Mouse (Mus musculus): ENCODE results near the gene Lars2. TPM values are rescaled to one million over a fixed set of nuclear protein-coding genes. Genes with fewer than 3 reads are reported as not detected.

The Lars2 gene
- polyA plus RNA-seq, 1 experiment from 2014 or later = 1,510 TPM

DNA sequence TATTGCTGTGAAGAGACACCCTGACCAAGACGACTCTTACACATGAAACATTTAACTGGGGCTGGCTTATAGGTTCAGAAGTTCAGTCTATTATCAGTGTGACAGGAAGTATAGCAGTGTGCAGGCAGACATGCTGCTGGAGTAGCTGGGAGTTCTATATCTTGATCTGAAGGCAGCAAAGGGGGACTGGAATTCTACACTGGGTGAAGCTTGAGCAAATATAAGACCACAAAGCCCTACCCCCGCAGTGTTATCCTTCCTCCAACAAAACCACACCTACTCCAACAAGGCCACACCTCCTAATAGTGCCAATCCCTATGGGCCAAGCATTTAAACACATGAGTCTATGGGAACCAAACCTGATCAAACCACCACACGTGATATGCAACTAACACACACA, 85.0 kb downstream of the Lars2 start:
- H3K9me3 ChIP-seq (replicated peaks; ENCODE audit: control insufficient read depth, low read length) = no peaks in the 10 kb centered on the region
- no peak overlapping the region for H3K4me3 ChIP-seq (ENCODE audit: low read depth, low read length)
- no peaks in the 10 kb centered on the region for H3K4me1 ChIP-seq (ENCODE audit: control insufficient read depth, insufficient read depth, low read length)
- WGBS = 79% methylated on average over 3 of the region's 3 CpGs
- H3K9ac ChIP-seq (ENCODE audit: low read length) = no peak overlapping the region
- ATAC-seq = no peak
- no peaks in the 10 kb centered on the region for H3K27me3 ChIP-seq (replicated peaks; ENCODE audit: control insufficient read depth, insufficient read depth, low read length)
- peaks cover 30% of the 10 kb centered on the region for H3K36me3 ChIP-seq (ENCODE audit: control insufficient read depth, insufficient read depth, low read length)
- H3K4me2 ChIP-seq (ENCODE audit: low read length) = no peak overlapping the region
- H3K27ac ChIP-seq (ENCODE audit: low read depth, low read length) = no peak overlapping the region
- no peak for DNase-seq (ENCODE audit: low spot score)

DNA sequence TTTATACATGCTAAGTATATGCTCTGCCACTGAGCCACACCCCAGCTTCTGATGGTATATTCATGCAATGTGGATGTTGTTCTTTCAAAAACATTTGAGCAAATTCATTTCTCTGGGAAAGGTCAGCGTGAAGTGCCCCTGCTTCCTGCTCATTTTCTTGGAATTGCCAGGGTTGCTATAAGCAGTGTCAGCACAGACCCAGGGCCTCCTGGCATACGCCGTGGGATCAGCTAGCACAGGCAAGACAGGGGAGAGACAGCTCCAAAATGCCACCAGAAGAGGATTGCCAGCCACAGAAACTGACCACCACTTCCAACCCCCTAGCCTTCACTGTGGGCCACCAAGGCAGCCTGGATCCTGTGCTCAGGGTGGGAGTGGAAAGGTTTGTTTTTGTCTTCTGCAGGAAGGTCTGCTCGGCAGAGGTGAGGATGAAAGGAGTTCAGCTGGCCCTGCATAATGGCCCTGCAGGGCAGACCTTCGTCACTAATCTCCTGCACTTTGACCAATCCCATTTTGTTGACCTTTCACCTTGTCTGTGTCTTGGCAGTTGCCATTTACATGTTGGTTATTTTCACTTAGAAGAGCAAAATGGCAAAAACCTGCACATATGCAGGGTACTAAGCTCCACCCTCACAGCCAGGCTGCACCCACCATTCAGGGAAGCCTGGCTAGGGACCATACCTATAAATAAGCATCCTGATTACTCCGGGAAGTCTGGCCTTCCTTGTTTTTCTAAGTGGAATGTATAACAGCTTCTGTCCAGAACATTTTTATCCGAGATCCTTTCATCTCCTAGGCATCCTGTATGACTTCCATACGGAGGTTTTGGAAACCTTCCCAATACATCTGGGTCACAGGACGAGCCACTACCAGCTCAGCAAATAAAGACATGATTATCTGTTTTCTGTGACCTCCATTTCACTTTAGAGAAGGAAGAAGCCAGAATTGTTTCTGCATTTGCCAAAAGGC, 90.2 kb downstream of the Lars2 start:
- Histone ChIP-seq H3K36me3 (ENCODE audit: control insufficient read depth, insufficient read depth, low read length) (peaks cover 38% of the 10 kb centered on the region), H3K27ac (ENCODE audit: low read depth, low read length) (no peak overlapping the region), H3K4me1 (ENCODE audit: control insufficient read depth, insufficient read depth, low read length) (no peaks in the 10 kb centered on the region), H3K9me3 (replicated peaks; ENCODE audit: control insufficient read depth, low read length) (no peaks in the 10 kb centered on the region), H3K4me3 (ENCODE audit: low read depth, low read length) (no peak overlapping the region), H3K27me3 (replicated peaks; ENCODE audit: control insufficient read depth, insufficient read depth, low read length) (no peaks in the 10 kb centered on the region), H3K9ac (ENCODE audit: low read length) (no peak overlapping the region), H3K4me2 (ENCODE audit: low read length) (no peak overlapping the region)
- DNase-seq (ENCODE audit: low spot score) = no peak
- 63% methylated on average over 9 of the region's 9 CpGs for WGBS
- no peak for ATAC-seq

DNA sequence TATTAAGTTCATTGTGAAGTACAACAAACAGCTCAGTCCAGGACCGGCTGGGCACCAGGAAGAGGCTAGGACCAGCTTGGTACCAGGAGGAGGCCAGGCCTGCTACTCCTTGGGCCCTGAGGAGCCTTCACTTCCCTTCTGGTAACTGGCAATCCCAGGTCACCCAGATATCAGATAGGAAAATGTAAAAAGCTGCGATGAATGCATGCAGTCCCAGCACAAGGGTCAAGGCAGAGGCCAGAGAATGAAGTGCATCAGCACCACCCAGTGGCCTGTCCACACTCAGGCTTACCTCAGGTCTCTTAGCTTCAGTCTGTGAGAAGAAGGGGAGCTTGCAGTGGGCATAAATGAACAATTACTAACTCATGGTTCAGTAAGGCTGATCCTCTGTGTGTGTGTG, 90.9 kb downstream of the Lars2 start:
- Histone ChIP-seq H3K27ac (ENCODE audit: low read depth, low read length) (no peak overlapping the region), H3K4me3 (ENCODE audit: low read depth, low read length) (no peak overlapping the region), H3K9me3 (replicated peaks; ENCODE audit: control insufficient read depth, low read length) (no peaks in the 10 kb centered on the region), H3K4me2 (ENCODE audit: low read length) (no peak overlapping the region), H3K27me3 (replicated peaks; ENCODE audit: control insufficient read depth, insufficient read depth, low read length) (no peaks in the 10 kb centered on the region), H3K4me1 (ENCODE audit: control insufficient read depth, insufficient read depth, low read length) (no peaks in the 10 kb centered on the region), H3K9ac (ENCODE audit: low read length) (no peak overlapping the region), H3K36me3 (ENCODE audit: control insufficient read depth, insufficient read depth, low read length) (peaks cover 38% of the 10 kb centered on the region)
- WGBS = 69% methylated on average over 2 of the region's 2 CpGs
- DNase-seq (ENCODE audit: low spot score) (no peak), ATAC-seq (no peak)

DNA sequence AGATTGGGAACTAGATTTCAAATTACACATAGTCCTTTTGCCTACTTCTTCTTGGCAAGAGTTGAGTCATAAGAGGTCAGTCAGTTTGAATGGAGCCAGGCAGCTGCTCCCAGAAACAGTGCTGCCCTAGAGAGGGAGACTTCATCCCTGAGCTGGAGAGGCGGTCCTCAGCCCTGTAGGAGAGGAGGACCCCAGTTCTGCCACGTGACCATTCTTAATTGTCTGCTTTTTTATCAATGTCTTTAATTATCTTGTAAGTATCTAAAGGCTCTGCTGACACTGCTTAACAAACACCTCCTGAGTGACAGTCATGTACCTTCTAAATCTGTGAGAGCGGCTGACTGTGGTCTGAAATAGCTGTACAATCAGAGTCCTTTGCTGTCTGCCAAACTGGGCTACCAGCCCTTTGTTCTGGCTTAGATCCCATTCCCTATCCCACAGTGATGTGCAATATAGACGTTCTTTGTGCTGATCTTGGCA, 100.5 kb downstream of the Lars2 start:
- peak; percentile 64 for DNase-seq (ENCODE audit: low spot score)
- Histone ChIP-seq H3K4me2 (ENCODE audit: low read length) (no peak overlapping the region), H3K27me3 (replicated peaks; ENCODE audit: control insufficient read depth, insufficient read depth, low read length) (no peaks in the 10 kb centered on the region), H3K36me3 (ENCODE audit: control insufficient read depth, insufficient read depth, low read length) (no peaks in the 10 kb centered on the region), H3K27ac (ENCODE audit: low read depth, low read length) (peak overlapping the region; percentile 14; the same call in 1 of the 2 replicates), H3K9me3 (replicated peaks; ENCODE audit: control insufficient read depth, low read length) (no peaks in the 10 kb centered on the region), H3K4me1 (ENCODE audit: control insufficient read depth, insufficient read depth, low read length) (no peaks in the 10 kb centered on the region), H3K4me3 (ENCODE audit: low read depth, low read length) (no peak overlapping the region), H3K9ac (ENCODE audit: low read length) (no peak overlapping the region)
- ATAC-seq = peak; percentile 63; the same call in 1 of the 2 replicates
- WGBS = 39% methylated on average over 4 of the region's 4 CpGs

DNA sequence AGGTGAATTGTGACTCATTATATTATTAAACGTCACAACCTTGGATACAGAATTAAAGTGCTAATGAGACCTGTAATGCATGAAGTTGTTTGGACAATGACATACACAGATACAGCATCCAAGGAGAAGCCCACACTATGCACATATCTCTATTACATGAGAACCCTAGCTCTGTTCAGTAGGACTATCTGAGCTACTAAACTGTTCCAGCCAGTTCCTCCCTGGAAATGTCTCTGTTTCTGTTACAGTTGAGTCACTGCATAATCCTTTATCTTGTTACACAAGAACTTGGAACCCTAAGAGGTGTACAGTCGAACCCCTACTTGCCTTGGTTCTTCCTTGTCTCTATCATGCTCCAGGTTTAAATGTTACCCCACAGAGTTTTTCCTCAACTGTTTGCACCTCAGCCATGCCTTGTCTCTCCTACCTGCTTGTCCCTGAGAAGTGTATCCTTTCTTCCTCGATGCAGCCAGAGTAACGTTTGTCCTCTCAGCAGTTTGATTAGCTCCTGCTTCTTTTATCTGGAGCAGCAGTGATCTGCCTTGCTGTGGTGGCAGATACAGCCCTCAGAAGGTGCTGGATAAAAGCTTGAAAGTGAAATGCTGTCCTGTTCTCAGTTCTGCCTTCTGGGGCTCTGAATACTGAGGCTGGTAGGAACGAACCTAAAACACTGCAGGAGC, 101.8 kb downstream of the Lars2 start:
- Histone ChIP-seq H3K4me1 (ENCODE audit: control insufficient read depth, insufficient read depth, low read length) (no peaks in the 10 kb centered on the region), H3K4me3 (ENCODE audit: low read depth, low read length) (no peak overlapping the region), H3K27me3 (replicated peaks; ENCODE audit: control insufficient read depth, insufficient read depth, low read length) (no peaks in the 10 kb centered on the region), H3K9ac (ENCODE audit: low read length) (no peak overlapping the region), H3K4me2 (ENCODE audit: low read length) (no peak overlapping the region), H3K36me3 (ENCODE audit: control insufficient read depth, insufficient read depth, low read length) (no peaks in the 10 kb centered on the region), H3K27ac (ENCODE audit: low read depth, low read length) (no peak overlapping the region), H3K9me3 (replicated peaks; ENCODE audit: control insufficient read depth, low read length) (no peaks in the 10 kb centered on the region)
- DNase-seq (ENCODE audit: low spot score) = no peak
- ATAC-seq = no peak
- 77% methylated on average over 5 of the region's 5 CpGs for WGBS

DNA sequence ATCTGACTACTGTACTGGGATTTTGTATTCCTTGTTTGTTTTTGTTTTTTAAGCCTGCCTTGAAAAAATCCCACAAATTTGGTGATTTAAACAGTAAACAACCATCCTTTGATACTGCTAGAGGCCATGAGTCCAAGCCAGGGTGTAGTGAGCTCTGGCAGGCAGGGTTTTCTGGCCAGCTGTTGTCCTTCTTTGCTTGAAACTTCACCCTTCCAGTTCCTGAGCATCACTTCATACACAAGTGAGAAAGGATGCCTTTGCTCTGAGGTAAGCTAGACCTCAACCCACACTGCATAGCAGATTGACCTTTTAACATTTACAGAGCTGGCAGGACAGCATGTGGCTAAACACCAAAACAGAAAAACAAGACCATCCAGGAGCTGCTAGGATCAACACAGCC, 102.4 kb downstream of the Lars2 start:
- H3K4me3 ChIP-seq (ENCODE audit: low read depth, low read length) = no peak overlapping the region
- no peak overlapping the region for H3K9ac ChIP-seq (ENCODE audit: low read length)
- no peaks in the 10 kb centered on the region for H3K27me3 ChIP-seq (replicated peaks; ENCODE audit: control insufficient read depth, insufficient read depth, low read length)
- H3K4me1 ChIP-seq (ENCODE audit: control insufficient read depth, insufficient read depth, low read length) = no peaks in the 10 kb centered on the region
- H3K27ac ChIP-seq (ENCODE audit: low read depth, low read length) = no peak overlapping the region
- ATAC-seq (no peak), DNase-seq (ENCODE audit: low spot score) (no peak)
- no peaks in the 10 kb centered on the region for H3K36me3 ChIP-seq (ENCODE audit: control insufficient read depth, insufficient read depth, low read length)
- no peak overlapping the region for H3K4me2 ChIP-seq (ENCODE audit: low read length)
- no peaks in the 10 kb centered on the region for H3K9me3 ChIP-seq (replicated peaks; ENCODE audit: control insufficient read depth, low read length)

DNA sequence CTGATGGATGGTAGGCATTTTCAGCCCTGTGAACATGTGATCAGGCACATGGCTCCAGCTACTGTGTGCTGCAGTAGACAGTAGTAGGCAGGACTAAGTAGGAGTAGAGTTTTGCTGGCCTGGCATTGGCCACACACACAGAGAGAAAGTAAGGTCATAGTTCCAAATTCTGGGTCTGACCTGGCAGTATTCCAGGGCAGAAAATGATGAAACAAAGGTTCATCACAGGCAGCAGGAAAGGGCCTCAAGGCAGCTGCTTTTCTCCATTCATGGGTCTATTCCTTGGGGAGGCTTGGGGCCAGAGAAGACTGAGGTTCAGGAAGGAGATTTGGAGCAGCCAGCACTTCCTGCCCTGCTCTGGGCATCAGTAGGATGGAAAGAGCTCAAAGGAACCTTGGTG, 106.7 kb downstream of the Lars2 start:
- no peak for ATAC-seq
- no peak overlapping the region for H3K27ac ChIP-seq (ENCODE audit: low read depth, low read length)
- H3K4me2 ChIP-seq (ENCODE audit: low read length) = no peak overlapping the region
- no peak overlapping the region for H3K9ac ChIP-seq (ENCODE audit: low read length)
- no peaks in the 10 kb centered on the region for H3K4me1 ChIP-seq (ENCODE audit: control insufficient read depth, insufficient read depth, low read length)
- no peak for DNase-seq (ENCODE audit: low spot score)
- no peak overlapping the region for H3K4me3 ChIP-seq (ENCODE audit: low read depth, low read length)
- no peaks in the 10 kb centered on the region for H3K9me3 ChIP-seq (replicated peaks; ENCODE audit: control insufficient read depth, low read length)
- H3K27me3 ChIP-seq (replicated peaks; ENCODE audit: control insufficient read depth, insufficient read depth, low read length) = no peaks in the 10 kb centered on the region
- H3K36me3 ChIP-seq (ENCODE audit: control insufficient read depth, insufficient read depth, low read length) = no peaks in the 10 kb centered on the region

DNA sequence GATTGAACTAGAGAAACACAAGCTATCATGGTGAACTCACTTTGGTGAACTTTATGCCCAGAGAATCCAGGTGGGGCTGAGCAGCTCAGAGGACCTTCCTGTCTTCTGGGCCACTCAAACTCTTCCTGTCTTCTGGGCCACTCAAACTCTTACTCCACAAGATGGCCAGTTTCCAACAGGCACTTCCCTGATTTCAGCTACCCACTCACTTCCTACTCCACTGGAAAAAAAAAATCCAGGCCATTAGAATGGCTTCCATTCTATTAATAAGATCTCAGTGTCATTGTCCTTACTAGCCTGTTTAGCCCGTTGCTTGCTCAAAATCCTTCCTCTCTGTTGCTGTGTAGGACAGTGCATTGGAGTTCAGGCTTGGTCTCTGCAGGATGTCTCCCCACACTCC, 108.8 kb downstream of the Lars2 start:
- H3K9me3 ChIP-seq (replicated peaks; ENCODE audit: control insufficient read depth, low read length) = no peaks in the 10 kb centered on the region
- 78% methylated on average over 1 of the region's 1 CpGs for WGBS
- no peaks in the 10 kb centered on the region for H3K27me3 ChIP-seq (replicated peaks; ENCODE audit: control insufficient read depth, insufficient read depth, low read length)
- H3K9ac ChIP-seq (ENCODE audit: low read length) = no peak overlapping the region
- no peaks in the 10 kb centered on the region for H3K36me3 ChIP-seq (ENCODE audit: control insufficient read depth, insufficient read depth, low read length)
- DNase-seq (ENCODE audit: low spot score) = no peak
- no peak overlapping the region for H3K27ac ChIP-seq (ENCODE audit: low read depth, low read length)
- H3K4me2 ChIP-seq (ENCODE audit: low read length) = no peak overlapping the region
- peaks cover 10% of the 10 kb centered on the region for H3K4me1 ChIP-seq (ENCODE audit: control insufficient read depth, insufficient read depth, low read length)
- no peak overlapping the region for H3K4me3 ChIP-seq (ENCODE audit: low read depth, low read length)
- no peak for ATAC-seq

Measured in forebrain, embryonic 14.5 days (tissue).